8 mouse cellular contexts compared by ENCODE assay signal in the genomic region with DNA sequence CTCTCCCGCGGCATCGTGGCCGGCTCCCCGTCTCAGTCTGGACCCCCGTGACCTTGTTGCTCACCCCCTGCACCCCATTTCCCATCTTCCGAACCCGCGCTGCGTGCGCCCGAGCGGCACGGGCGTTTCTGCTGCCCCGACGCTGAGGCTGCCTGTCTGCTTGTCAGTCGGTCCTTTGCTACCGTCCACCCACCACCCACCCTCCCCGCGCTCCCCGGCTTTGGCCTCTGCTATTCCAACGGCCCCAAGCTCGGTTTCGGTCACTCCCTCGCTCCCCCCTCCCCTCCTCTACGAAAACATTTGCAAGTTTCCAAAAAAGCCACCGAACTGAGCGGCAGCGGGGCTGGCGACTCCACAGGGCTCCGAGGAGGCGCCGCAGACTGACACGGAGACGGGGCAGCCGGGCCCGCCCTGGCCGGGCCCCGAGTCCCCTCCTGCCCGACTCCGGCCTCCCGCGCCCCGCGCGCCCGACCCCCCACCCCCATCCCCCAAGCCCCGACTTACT. TPM values are rescaled to one million over a fixed set of nuclear protein-coding genes. Genes with fewer than 3 reads are reported as not detected.
DNase-seq lines count a peak whose midpoint lies in the region; ATAC-seq and TF ChIP-seq lines count a peak whose summit lies in the region.

No protein-coding gene starts in this region.

- no peak for TF ChIP-seq EP300 in ES-Bruce4 (IDR thresholded peaks at IDR 0.05; ENCODE audit: insufficient read depth, low read depth, low read length)

- peaks cover 21% of the 10 kb centered on the region for H3K27me3 ChIP-seq in ES-Bruce4 (ENCODE audit: control insufficient read depth, insufficient read depth, low read length, poor library complexity, severe bottlenecking)
- peaks cover 40% of the 10 kb centered on the region for H3K27me3 ChIP-seq in forebrain, embryonic 16.5 days (replicated peaks; ENCODE audit: control insufficient read depth, insufficient read depth, low read length)
- no peaks in the 10 kb centered on the region; the same call in none of the 2 replicates for H3K27me3 ChIP-seq in kidney, embryonic 16.5 days (ENCODE audit: insufficient read depth, low read length)
- H3K27me3 ChIP-seq in midbrain, embryonic 16.5 days (ENCODE audit: control insufficient read depth, insufficient read depth, low read depth, low read length) = peaks cover 21% of the 10 kb centered on the region

- H3K4me3 ChIP-seq in ES-Bruce4 (ENCODE audit: low read depth, low read length) = peak overlapping the region; percentile 79
- peak overlapping the region; percentile 57 for H3K4me3 ChIP-seq in forebrain, embryonic 16.5 days (replicated peaks; ENCODE audit: low read length)
- peak overlapping the region; percentile 72 for H3K4me3 ChIP-seq in kidney, embryonic 16.5 days (ENCODE audit: low read length)
- peak overlapping the region; percentile 68 for H3K4me3 ChIP-seq in midbrain, embryonic 16.5 days (ENCODE audit: low read depth, low read length)

- peak; percentile 24 for ATAC-seq in forebrain, embryonic 16.5 days
- peak; percentile 7; the same call in 1 of the 2 replicates for ATAC-seq in kidney, embryonic 16.5 days (ENCODE audit: low FRiP score, low TSS enrichment)
- ATAC-seq in midbrain, embryonic 16.5 days = peak; percentile 37; the same call in 1 of the 2 replicates

- H3K9me3 ChIP-seq in ES-Bruce4 (replicated peaks; ENCODE audit: control insufficient read depth, insufficient read depth, low read length, poor library complexity, severe bottlenecking) = no peaks in the 10 kb centered on the region
- H3K9me3 ChIP-seq in forebrain, embryonic 16.5 days (ENCODE audit: control insufficient read depth, low read length) = no peaks in the 10 kb centered on the region
- H3K9me3 ChIP-seq in kidney, embryonic 16.5 days (ENCODE audit: low read length) = no peaks in the 10 kb centered on the region
- no peaks in the 10 kb centered on the region for H3K9me3 ChIP-seq in midbrain, embryonic 16.5 days (replicated peaks; ENCODE audit: control insufficient read depth, low read length, poor library complexity, severe bottlenecking)

- no peak for TF ChIP-seq POLR2A in ES-Bruce4 (IDR thresholded peaks at IDR 0.05; ENCODE audit: insufficient read depth, low read length)

- H3K9ac ChIP-seq in ES-Bruce4 (ENCODE audit: low read depth, poor library complexity, severe bottlenecking) = peak overlapping the region; percentile 80
- H3K9ac ChIP-seq in forebrain, embryonic 16.5 days (replicated peaks; ENCODE audit: low read depth, low read length) = peak overlapping the region; percentile 65
- H3K9ac ChIP-seq in kidney, embryonic 16.5 days (replicated peaks; ENCODE audit: low read length) = peak overlapping the region; percentile 83
- H3K9ac ChIP-seq in midbrain, embryonic 16.5 days (ENCODE audit: low read depth, low read length) = peak overlapping the region; percentile 80

- H3K27ac ChIP-seq in ES-Bruce4 (ENCODE audit: insufficient read depth, low read length) = no peak overlapping the region
- H3K27ac ChIP-seq in forebrain, embryonic 16.5 days (ENCODE audit: low read length) = no peak overlapping the region
- H3K27ac ChIP-seq in kidney, embryonic 16.5 days (ENCODE audit: low read length) = peak overlapping the region; percentile 85
- H3K27ac ChIP-seq in midbrain, embryonic 16.5 days (ENCODE audit: low read length) = no peak overlapping the region

- DNase-seq in adrenal gland, postnatal 25 days = peak; percentile 27
- no peak for DNase-seq in adrenal gland, postnatal 4 days (ENCODE audit: low spot score in 2 of 2)
- DNase-seq in spleen, adult 18-20 months = no peak
- no peak for DNase-seq in adipocyte (ENCODE audit: low spot score)

- H3K4me2 ChIP-seq in forebrain, embryonic 16.5 days (ENCODE audit: low read length) = peak overlapping the region; percentile 82
- H3K4me2 ChIP-seq in kidney, embryonic 16.5 days (replicated peaks; ENCODE audit: low read depth, low read length) = peak overlapping the region; percentile 85
- H3K4me2 ChIP-seq in midbrain, embryonic 16.5 days (ENCODE audit: low read length) = peak overlapping the region; percentile 98

- WGBS in forebrain, embryonic 16.5 days = under 1% methylated on average over 45 of the region's 49 CpGs
- WGBS in kidney, embryonic 16.5 days = under 1% methylated on average over 40 of the region's 49 CpGs
- WGBS in midbrain, embryonic 16.5 days = 0% methylated on average over 43 of the region's 49 CpGs

- TF ChIP-seq CTCF in ES-Bruce4 (IDR thresholded peaks at IDR 0.05; ENCODE audit: low read depth, low read length) = no peak

- H3K36me3 ChIP-seq in ES-Bruce4 (ENCODE audit: control insufficient read depth, insufficient read depth, low read length, poor library complexity, severe bottlenecking) = no peaks in the 10 kb centered on the region
- H3K36me3 ChIP-seq in forebrain, embryonic 16.5 days (ENCODE audit: control insufficient read depth, insufficient read depth) = no peaks in the 10 kb centered on the region
- H3K36me3 ChIP-seq in kidney, embryonic 16.5 days (ENCODE audit: insufficient read depth, low read length) = peaks cover 6% of the 10 kb centered on the region; the same call in 1 of the 2 replicates
- H3K36me3 ChIP-seq in midbrain, embryonic 16.5 days (ENCODE audit: control insufficient read depth, insufficient read depth, low read length) = no peaks in the 10 kb centered on the region

- H3K4me1 ChIP-seq in ES-Bruce4 (ENCODE audit: control insufficient read depth, insufficient read depth, low read length) = no peaks in the 10 kb centered on the region
- H3K4me1 ChIP-seq in forebrain, embryonic 16.5 days (replicated peaks; ENCODE audit: control insufficient read depth, insufficient read depth, low read length) = peaks cover 19% of the 10 kb centered on the region
- H3K4me1 ChIP-seq in kidney, embryonic 16.5 days (ENCODE audit: insufficient read depth, low read length) = peaks cover 49% of the 10 kb centered on the region
- H3K4me1 ChIP-seq in midbrain, embryonic 16.5 days (ENCODE audit: control insufficient read depth, insufficient read depth, low read length) = peaks cover 19% of the 10 kb centered on the region

RNA-seq across cellular contexts. Expression of gene Myl3, which starts 1.3 kb away (rescaled TPM):
- total RNA-seq in adrenal gland, postnatal 25 days (2021) = 1.2 TPM in 1 of 2 replicates, not detected in the other
- 1 to 10 TPM; 2.9 to 9.8 TPM for total RNA-seq in adrenal gland, postnatal 4 days (2021)
- 2.2 and 4.1 TPM in 2 replicates for polyA plus RNA-seq in ES-Bruce4 (2011; ENCODE audit: insufficient read depth, insufficient read length, low read depth, missing spikeins)
- polyA plus RNA-seq in forebrain, embryonic 16.5 days (2015; fragmentation: Nextera tagmentation; extraction: Ambion mirVana) = 0.39 TPM in 1 of 2 replicates, not detected in the other
- polyA plus RNA-seq in kidney, embryonic 16.5 days (2015; fragmentation: Nextera tagmentation; extraction: Ambion mirVana) = 1.5 and 3.6 TPM in 2 replicates
- polyA plus RNA-seq in midbrain, embryonic 16.5 days (2015; fragmentation: Nextera tagmentation; extraction: Ambion mirVana) = 0.39 and 0.48 TPM in 2 replicates

RNA-seq across cellular contexts. Expression of gene Pth1r, which starts 3.9 kb away (rescaled TPM):
- 8.0 and 9.7 TPM in 2 replicates for total RNA-seq in adrenal gland, postnatal 25 days (2021)
- 10 to 100 TPM; 18.0 to 37.9 TPM for total RNA-seq in adrenal gland, postnatal 4 days (2021)
- 3.4 and 4.6 TPM in 2 replicates for polyA plus RNA-seq in ES-Bruce4 (2011; ENCODE audit: insufficient read depth, insufficient read length, low read depth, missing spikeins)
- 6.4 and 8.4 TPM in 2 replicates for polyA plus RNA-seq in forebrain, embryonic 16.5 days (2015; fragmentation: Nextera tagmentation; extraction: Ambion mirVana)
- polyA plus RNA-seq in kidney, embryonic 16.5 days (2015; fragmentation: Nextera tagmentation; extraction: Ambion mirVana) = 98.8 and 108 TPM in 2 replicates
- 6.1 and 8.0 TPM in 2 replicates for polyA plus RNA-seq in midbrain, embryonic 16.5 days (2015; fragmentation: Nextera tagmentation; extraction: Ambion mirVana)

RNA-seq across cellular contexts. Expression of gene Prss42, which starts 55.0 kb away (rescaled TPM):
- total RNA-seq in adrenal gland, postnatal 25 days (2021) = not detected in 2 replicates
- total RNA-seq in adrenal gland, postnatal 4 days (2021) = not detected
- polyA plus RNA-seq in ES-Bruce4 (2011; ENCODE audit: insufficient read depth, insufficient read length, low read depth, missing spikeins) = 8.7 and 11.0 TPM in 2 replicates
- polyA plus RNA-seq in forebrain, embryonic 16.5 days (2015; fragmentation: Nextera tagmentation; extraction: Ambion mirVana) = not detected in 2 replicates
- polyA plus RNA-seq in kidney, embryonic 16.5 days (2015; fragmentation: Nextera tagmentation; extraction: Ambion mirVana) = not detected in 2 replicates
- not detected in 2 replicates for polyA plus RNA-seq in midbrain, embryonic 16.5 days (2015; fragmentation: Nextera tagmentation; extraction: Ambion mirVana)

Comparison
In these comparisons a context has a peak if more than half of its experiments do, and no peak if none do; other contexts are left out.
1. RNA of gene Pth1r, which starts 3.9 kb away (polyA plus RNA-seq): 98.8 to 108 TPM in kidney, embryonic 16.5 days; 6.1 to 8.0 TPM in midbrain, embryonic 16.5 days, 6.4 to 8.4 TPM in forebrain, embryonic 16.5 days and 3.4 to 4.6 TPM in ES-Bruce4; every median in the first group is over 10 times any median in the second.
2. Peak in every context shown above with its lines, with median percentiles within 50 percentile points of each other: H3K4me3 ChIP-seq, H3K9ac ChIP-seq, ATAC-seq and H3K4me2 ChIP-seq.